Mouse (Mus musculus): ENCODE data around the gene Ncapd2.

- TF ChIP-seq CTCF (IDR thresholded peaks at IDR 0.05; ENCODE audit: extremely low read depth, insufficient read length, insufficient replicate concordance, low read depth, low read length) (no peak), POLR2A (IDR thresholded peaks at IDR 0.05; ENCODE audit: low read depth, low read length) (no peak)
Measured at GRCm38 (mm10) chr6:125160558-125160853, 31.0 kb downstream of the Ncapd2 start.

Data from small intestine, adult 2 months (tissue).